Mouse (Mus musculus) gastrocnemius, postnatal 25 days (tissue): ENCODE measurements around the gene Tbx4. TPM values are rescaled to one million over a fixed set of nuclear protein-coding genes. Genes with fewer than 3 reads are reported as not detected.

Source experiments
- total RNA-seq, 2 experiments: library from RNA; stranded (reverse); gene quantifications; 1 replicate in 1 of 2; 2 replicates in 1 of 2; pipeline ENCODE4 v1.2.3; 2021

Gene Tbx4
- total RNA-seq, 2 experiments from 2014 or later = 1.2 to 1.4 TPM

Other genes with a start within 250 kb of the Tbx4 start
- gene Tbx2, start 53.9 kb upstream of the Tbx4 start, total RNA-seq = 1 to 10 TPM; 2.7 to 3.6 TPM
- gene Gm11444, start 36.1 kb upstream of the Tbx4 start, total RNA-seq = not detected